Mouse (Mus musculus) hindbrain, embryonic 12.5 days (tissue): ENCODE results near the gene Cebpe. TPM values are rescaled to one million over a fixed set of nuclear protein-coding genes. Genes with fewer than 3 reads are reported as not detected.

ENCODE experiments used
- ATAC-seq: fragments of 200-750 bp; cut with Nextera tagmentation; 2 replicates; pipeline ENCODE4 v1.8.0; 2017; ENCODE audit warnings: moderate TSS enrichment; ENCODE audit not compliant: low FRiP score
- H3K27ac ChIP-seq: fragments of 300-500 bp; sonication (generic); 2 replicates; pipeline ENCODE4 v1.5.1; 2016; ENCODE audit warnings: mild to moderate bottlenecking
- H3K27me3 ChIP-seq: fragments of 300-500 bp; sonication (generic); 2 replicates; pipeline ENCODE4 v1.6.1; 2016; ENCODE audit warnings: mild to moderate bottlenecking
- H3K36me3 ChIP-seq: fragments of 300-500 bp; sonication (generic); 2 replicates; pipeline ENCODE4 v1.6.1; 2016; ENCODE audit warnings: mild to moderate bottlenecking
- H3K4me1 ChIP-seq: fragments of 300-500 bp; sonication (generic); 2 replicates; pipeline ENCODE4 v1.6.1; 2016
- H3K4me2 ChIP-seq: fragments of 300-500 bp; sonication (generic); replicated peaks from 2 replicates; pipeline ENCODE4 v1.6.1; 2016; ENCODE audit warnings: mild to moderate bottlenecking
- H3K4me3 ChIP-seq: fragments of 300-500 bp; sonication (generic); 2 replicates; pipeline ENCODE4 v1.5.1; 2016; ENCODE audit warnings: mild to moderate bottlenecking
- H3K9ac ChIP-seq: fragments of 300-500 bp; sonication (generic); 2 replicates; pipeline ENCODE4 v1.6.1; 2016; ENCODE audit warnings: mild to moderate bottlenecking, moderate library complexity
- H3K9me3 ChIP-seq: fragments of 300-500 bp; sonication (generic); replicated peaks from 2 replicates; pipeline ENCODE4 v1.6.1; 2016; ENCODE audit warnings: mild to moderate bottlenecking
- WGBS: fragments of 180-500 bp; shearing (Covaris S2); methylation state at CpG from one replicate; pipeline ENCODE4 v1.1.7; 2016; 5-methylcytosine and 5-hydroxymethylcytosine counted together
- polyA plus RNA-seq: library from polyadenylated mRNA; unstranded; fragments of >200 nt; fragmentation: Nextera tagmentation; extraction: Ambion mirVana; gene quantifications from 2 replicates; pipeline ENCODE4 v1.2.1, GENCODE M21; 2016

Gene Cebpe
- polyA plus RNA-seq, 1 experiment from 2014 or later: not detected

GRCm38 (mm10) chr14:54715402-54715801 is 3.4 kb upstream of the Cebpe start:
- Histone ChIP-seq H3K9ac (no peak overlapping the region), H3K27ac (no peak overlapping the region), H3K9me3 (no peaks in the 10 kb centered on the region), H3K27me3 (no peaks in the 10 kb centered on the region), H3K4me2 (peak overlapping the region; percentile 70; the same call in 1 of the 2 replicates), H3K4me1 (peaks cover 6% of the 10 kb centered on the region), H3K36me3 (no peaks in the 10 kb centered on the region), H3K4me3 (no peak overlapping the region)
- WGBS: 77% methylated on average over 1 of the region's 1 CpGs
- no peak for ATAC-seq

DNA sequence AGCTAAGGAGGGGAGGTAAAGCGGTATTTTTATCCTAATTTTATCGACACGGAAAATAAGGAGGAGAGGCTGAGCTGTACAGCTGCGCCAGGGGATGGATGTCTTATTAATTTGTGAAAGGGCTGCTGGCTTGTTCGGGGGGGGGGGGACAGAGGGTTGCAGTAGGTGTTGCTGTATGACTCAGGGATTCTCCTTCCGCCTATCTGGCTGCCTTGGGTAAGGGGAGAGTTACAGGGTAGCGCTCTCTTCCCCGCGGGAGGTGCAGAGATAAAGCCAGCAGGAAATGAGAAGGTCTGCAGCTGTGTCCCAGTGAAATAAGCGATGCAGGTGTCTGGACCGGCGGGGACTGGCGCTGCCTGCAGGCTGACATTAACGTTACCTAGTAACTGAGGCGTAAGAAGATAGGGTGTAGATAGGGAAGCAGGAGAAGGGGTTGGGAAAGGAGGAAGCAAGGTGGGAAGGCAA is 2.7 kb upstream of the Cebpe start:
- peak; percentile 56 for ATAC-seq
- Histone ChIP-seq H3K4me2 (peak overlapping the region; percentile 70), H3K36me3 (no peaks in the 10 kb centered on the region), H3K4me3 (peak overlapping the region; percentile 32), H3K27me3 (no peaks in the 10 kb centered on the region), H3K9ac (peak overlapping the region; percentile 37), H3K4me1 (peaks cover 8% of the 10 kb centered on the region), H3K9me3 (no peaks in the 10 kb centered on the region), H3K27ac (no peak overlapping the region; the same call in 1 of the 2 replicates)
- WGBS: 4% methylated on average over 15 of the region's 15 CpGs

DNA sequence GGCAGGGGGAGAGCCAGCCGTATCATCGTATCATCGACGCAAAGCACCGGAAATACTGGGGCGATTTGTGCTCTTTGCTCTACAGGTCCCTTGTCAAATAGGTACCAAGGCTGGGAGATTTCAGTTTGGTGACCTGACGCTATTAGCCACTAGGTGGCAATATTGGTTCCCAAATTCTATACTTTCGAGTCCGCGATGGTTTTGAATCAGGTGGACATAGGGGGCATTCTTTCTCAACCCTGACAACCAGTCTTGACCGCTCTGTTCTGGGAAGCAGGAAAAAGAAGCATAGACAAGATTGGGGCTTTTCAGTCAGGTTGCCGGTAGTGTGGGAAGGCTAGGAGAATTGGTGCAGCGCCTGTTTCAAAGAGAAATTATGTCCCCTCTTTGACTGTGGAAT is 2.1 kb upstream of the Cebpe start:
- no peaks in the 10 kb centered on the region for H3K9me3 ChIP-seq
- no peaks in the 10 kb centered on the region for H3K27me3 ChIP-seq
- H3K9ac ChIP-seq: peak overlapping the region; percentile 37
- no peaks in the 10 kb centered on the region for H3K36me3 ChIP-seq
- peak; percentile 53 for ATAC-seq
- H3K27ac ChIP-seq: no peak overlapping the region; the same call in 1 of the 2 replicates
- peaks cover 8% of the 10 kb centered on the region for H3K4me1 ChIP-seq
- peak overlapping the region; percentile 32 for H3K4me3 ChIP-seq
- H3K4me2 ChIP-seq: peak overlapping the region; percentile 70
- WGBS: 1% methylated on average over 13 of the region's 13 CpGs

GRCm38 (mm10) chr14:54712861-54713260 is 887 bp upstream of the Cebpe start:
- no peak overlapping the region for H3K27ac ChIP-seq
- no peak for ATAC-seq
- no peak overlapping the region for H3K4me3 ChIP-seq
- H3K27me3 ChIP-seq: no peaks in the 10 kb centered on the region
- 78% methylated on average over 8 of the region's 8 CpGs for WGBS
- H3K36me3 ChIP-seq: no peaks in the 10 kb centered on the region
- no peak overlapping the region for H3K9ac ChIP-seq
- peaks cover 8% of the 10 kb centered on the region for H3K4me1 ChIP-seq
- H3K9me3 ChIP-seq: no peaks in the 10 kb centered on the region
- no peak overlapping the region for H3K4me2 ChIP-seq

DNA sequence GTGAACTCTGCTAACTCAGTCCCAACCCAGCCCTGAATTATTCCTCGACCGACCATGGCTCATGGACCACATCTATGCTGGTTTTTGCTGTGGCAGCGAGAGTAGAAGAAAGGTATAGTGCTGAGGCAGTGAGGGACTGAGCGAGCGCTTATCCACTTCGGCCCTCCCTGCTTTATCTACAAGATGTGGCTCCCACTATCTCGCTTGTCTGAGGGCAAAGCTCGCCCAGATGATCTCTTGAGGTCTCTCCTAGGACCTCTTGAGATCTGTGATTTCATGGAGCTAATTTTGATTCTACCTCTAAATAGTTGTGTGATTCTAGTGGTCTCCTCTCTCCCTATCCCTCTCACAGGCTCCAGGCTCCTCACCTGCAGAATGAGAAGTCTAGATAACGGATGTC is 2.9 kb downstream of the Cebpe start:
- H3K4me1 ChIP-seq: peaks cover 5% of the 10 kb centered on the region
- no peak overlapping the region for H3K4me3 ChIP-seq
- no peak overlapping the region for H3K9ac ChIP-seq
- 91% methylated on average over 9 of the region's 9 CpGs for WGBS
- H3K36me3 ChIP-seq: no peaks in the 10 kb centered on the region
- no peak overlapping the region for H3K27ac ChIP-seq
- ATAC-seq: no peak
- 0 out of 2 replicates have a peak, but pooled peaks cover 3% of the 10 kb centered on the region for H3K27me3 ChIP-seq
- H3K9me3 ChIP-seq: no peaks in the 10 kb centered on the region
- no peak overlapping the region for H3K4me2 ChIP-seq

- H3K27me3 ChIP-seq: peaks cover 8% of the 10 kb centered on the region; the same call in 1 of the 2 replicates
- H3K4me2 ChIP-seq: no peak overlapping the region
- H3K4me3 ChIP-seq: no peak overlapping the region
- H3K36me3 ChIP-seq: no peaks in the 10 kb centered on the region
- ATAC-seq: no peak
- no peaks in the 10 kb centered on the region for H3K9me3 ChIP-seq
- peaks cover 5% of the 10 kb centered on the region for H3K4me1 ChIP-seq
- 54% methylated on average over 16 of the region's 17 CpGs for WGBS
- no peak overlapping the region for H3K9ac ChIP-seq
- H3K27ac ChIP-seq: no peak overlapping the region
Observed at GRCm38 (mm10) chr14:54706589-54707320, 5.2 kb downstream of the Cebpe start.

GRCm38 (mm10) chr14:54705844-54706243 is 6.1 kb downstream of the Cebpe start:
- no peak for ATAC-seq
- H3K27ac ChIP-seq: no peak overlapping the region
- peaks cover 9% of the 10 kb centered on the region; the same call in 1 of the 2 replicates for H3K27me3 ChIP-seq
- H3K9me3 ChIP-seq: no peaks in the 10 kb centered on the region
- WGBS: 59% methylated on average over 5 of the region's 5 CpGs
- no peak overlapping the region for H3K4me3 ChIP-seq
- no peak overlapping the region for H3K4me2 ChIP-seq
- no peaks in the 10 kb centered on the region for H3K36me3 ChIP-seq
- no peak overlapping the region for H3K9ac ChIP-seq
- peaks cover 5% of the 10 kb centered on the region for H3K4me1 ChIP-seq

- Histone ChIP-seq H3K9ac (no peak overlapping the region), H3K4me2 (no peak overlapping the region), H3K4me1 (no peaks in the 10 kb centered on the region), H3K36me3 (no peaks in the 10 kb centered on the region), H3K9me3 (no peaks in the 10 kb centered on the region), H3K4me3 (no peak overlapping the region), H3K27me3 (peaks cover 9% of the 10 kb centered on the region; the same call in 1 of the 2 replicates), H3K27ac (no peak overlapping the region)
- ATAC-seq: no peak
- 73% methylated on average over 10 of the region's 10 CpGs for WGBS
Observed at GRCm38 (mm10) chr14:54703207-54703606, 8.8 kb downstream of the Cebpe start.

GRCm38 (mm10) chr14:54701298-54701697 is 10.7 kb downstream of the Cebpe start:
- Histone ChIP-seq H3K27me3 (peaks cover 5% of the 10 kb centered on the region; the same call in 1 of the 2 replicates), H3K4me2 (no peak overlapping the region), H3K4me3 (no peak overlapping the region), H3K9ac (no peak overlapping the region), H3K27ac (no peak overlapping the region), H3K9me3 (no peaks in the 10 kb centered on the region), H3K36me3 (no peaks in the 10 kb centered on the region), H3K4me1 (no peaks in the 10 kb centered on the region)
- 0 out of 2 replicates have a peak, but pooled peaks have one; percentile 46 for ATAC-seq
- 13% methylated on average over 6 of the region's 6 CpGs for WGBS

GRCm38 (mm10) chr14:54699586-54699985 is 12.4 kb downstream of the Cebpe start:
- H3K4me1 ChIP-seq: no peaks in the 10 kb centered on the region
- 55% methylated on average over 3 of the region's 3 CpGs for WGBS
- H3K4me2 ChIP-seq: no peak overlapping the region
- H3K4me3 ChIP-seq: no peak overlapping the region
- H3K27ac ChIP-seq: no peak overlapping the region
- H3K36me3 ChIP-seq: 0 out of 2 replicates have a peak, but pooled peaks cover 6% of the 10 kb centered on the region
- peaks cover 5% of the 10 kb centered on the region; the same call in 1 of the 2 replicates for H3K27me3 ChIP-seq
- no peak for ATAC-seq
- no peaks in the 10 kb centered on the region for H3K9me3 ChIP-seq
- H3K9ac ChIP-seq: no peak overlapping the region

DNA sequence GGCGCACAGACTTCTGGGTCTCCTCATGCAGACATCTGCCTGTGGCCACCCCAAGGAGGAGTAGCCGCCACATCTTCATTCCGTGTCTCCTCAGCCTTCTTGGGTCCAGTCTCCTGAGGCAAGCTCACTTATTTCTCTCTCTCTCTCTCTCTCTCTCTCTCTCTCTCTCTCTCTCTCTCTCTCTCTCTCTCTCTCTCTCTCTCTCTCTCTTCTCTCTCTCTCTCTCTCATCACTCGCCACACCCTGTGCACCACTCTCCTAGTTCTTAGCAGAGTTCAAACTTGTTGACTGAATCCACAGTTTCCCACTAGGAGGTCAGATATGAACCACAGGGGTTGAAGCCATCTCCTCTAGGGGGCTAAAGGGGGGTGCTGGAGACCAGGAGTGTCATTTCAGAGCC is 13.2 kb downstream of the Cebpe start, which contains the start of gene Gm29776:
Gene Gm29776 (minus strand): TSS at position 101 of the 400 bp plus-strand sequence.
- H3K9me3 ChIP-seq: no peaks in the 10 kb centered on the region
- H3K9ac ChIP-seq: no peak within 1 kb of the TSS
- no peak for ATAC-seq
- H3K27ac ChIP-seq: no peak within 1 kb of the TSS
- H3K4me1 ChIP-seq: no peaks in the 10 kb centered on the region
- H3K4me3 ChIP-seq: no peak within 1 kb of the TSS
- WGBS: 73% methylated on average over 4 of the region's 4 CpGs
- H3K36me3 ChIP-seq: peaks cover 11% of the 10 kb centered on the region; the same call in 1 of the 2 replicates
- no peak within 1 kb of the TSS for H3K4me2 ChIP-seq
- H3K27me3 ChIP-seq: peaks cover 5% of the 10 kb centered on the region; the same call in 1 of the 2 replicates

DNA sequence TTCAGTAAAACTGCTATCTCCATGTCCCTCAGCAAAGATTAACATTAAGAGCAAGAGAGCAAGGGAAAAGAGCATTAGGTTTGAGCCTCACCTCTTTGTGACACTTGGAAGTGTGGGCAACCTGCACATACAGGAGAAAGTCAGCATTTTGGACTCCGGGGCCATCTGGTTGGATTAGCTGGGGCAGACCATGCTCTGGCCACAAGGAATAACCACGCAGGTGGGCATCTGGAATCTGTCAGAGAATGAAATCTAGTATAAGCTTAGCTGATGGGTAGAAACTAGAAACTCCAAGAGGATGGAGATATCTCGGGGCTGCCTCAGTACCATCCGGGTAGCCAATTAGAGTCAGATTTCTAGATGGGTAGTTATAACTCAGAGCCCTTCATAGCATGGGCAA is 15.2 kb downstream of the Cebpe start:
- WGBS: 93% methylated on average over 4 of the region's 4 CpGs
- Histone ChIP-seq H3K9me3 (no peaks in the 10 kb centered on the region), H3K27me3 (0 out of 2 replicates have a peak, but pooled peaks cover under 1% of the 10 kb centered on the region), H3K36me3 (peaks cover 25% of the 10 kb centered on the region), H3K4me3 (no peak overlapping the region), H3K4me2 (no peak overlapping the region), H3K4me1 (no peaks in the 10 kb centered on the region), H3K9ac (no peak overlapping the region), H3K27ac (no peak overlapping the region)
- no peak for ATAC-seq
